Mouse (Mus musculus): ENCODE results near the gene Atn1.

DNA sequence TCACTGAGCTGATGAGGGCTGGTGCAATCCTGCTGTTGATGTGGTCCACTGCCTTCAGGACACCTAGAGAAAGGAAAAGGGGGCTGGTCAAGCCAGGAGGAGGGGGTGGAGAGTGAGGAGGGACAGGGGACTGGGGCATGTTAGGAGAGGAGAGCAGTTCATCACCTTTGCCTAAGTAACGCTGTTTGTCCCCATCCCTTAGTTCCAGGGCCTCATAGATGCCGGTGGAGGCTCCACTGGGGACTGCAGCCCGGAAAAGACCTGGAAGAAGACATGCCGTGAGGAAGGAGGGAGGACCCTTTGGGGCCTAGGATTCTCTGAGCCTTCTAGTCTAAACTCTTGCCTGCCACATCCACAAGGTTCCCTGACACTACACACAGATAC is 11.2 kb upstream of the Atn1 start:
- no peak for TF ChIP-seq CTCF (conservative IDR thresholded peaks at IDR 0.05; ENCODE audit: insufficient read depth, insufficient read length, low read depth, low read length)
- no peak for TF ChIP-seq POLR2A (IDR thresholded peaks at IDR 0.05; ENCODE audit: low read depth, low read length)
